Mouse (Mus musculus) CH12.LX (cell line): ENCODE measurements around the gene Hist1h2an. TPM values are rescaled to one million over a fixed set of nuclear protein-coding genes. Genes with fewer than 3 reads are reported as not detected.
A peak's percentile ranks its signal among the peaks of the same experiment; 100 is the strongest.
"Not testable (repeated sequence)": the region's sequence is repeated elsewhere in the genome, so short reads cannot be mapped to it uniquely, and the experiment has no call there.

Experiments used
- DNase-seq: peaks from one replicate; pipeline ENCODE4 v3.0.0-alpha.2; 2013; ENCODE audit errors: extremely low read depth
- H3K27ac ChIP-seq: 2 replicates; pipeline ENCODE4 v1.5.1; 2012; ENCODE audit warnings: low read depth, mild to moderate bottlenecking, control low read depth, moderate library complexity; ENCODE audit not compliant: insufficient read depth
- H3K27me3 ChIP-seq: replicated peaks from 2 replicates; pipeline ENCODE3; 2012; ENCODE audit warnings: inconsistent platforms
- H3K36me3 ChIP-seq, 2 experiments: replicated peaks in 1 of 2; 2 replicates each; pipeline versions ENCODE3 to v1.6.1; 2012; ENCODE audit warnings: inconsistent platforms in 1 of 2, low read length in 1 of 2, mild to moderate bottlenecking in 1 of 2, mixed read lengths in 1 of 2, moderate library complexity in 1 of 2; ENCODE audit not compliant: control insufficient read depth in 1 of 2, insufficient read depth in 1 of 2
- H3K4me1 ChIP-seq, 2 experiments: 2 replicates each; pipeline ENCODE4 v1.6.1; 2012; ENCODE audit warnings: inconsistent platforms in 1 of 2, moderate library complexity in 1 of 2; ENCODE audit not compliant: insufficient read depth in 2 of 2, control insufficient read depth in 1 of 2
- H3K4me2 ChIP-seq: 2 replicates; pipeline ENCODE4 v1.6.1; 2012; ENCODE audit warnings: low read depth, mild to moderate bottlenecking, control low read depth; ENCODE audit not compliant: poor library complexity, insufficient read depth, severe bottlenecking
- H3K4me3 ChIP-seq, 3 experiments: fragments of 150-350 bp in 1 of 3; sonication (generic) in 1 of 3; replicated peaks in 1 of 3; 2 replicates each; pipeline versions ENCODE3 to v1.5.1; 2011 to 2012; ENCODE audit warnings: low read depth in 2 of 3, low read length in 2 of 3, mild to moderate bottlenecking in 2 of 3, moderate library complexity in 2 of 3, control low read depth in 1 of 3, improper control_type of control experiment in 1 of 3, inconsistent platforms in 1 of 3, mixed read lengths in 1 of 3; ENCODE audit not compliant: poor library complexity in 1 of 3
- H3K79me2 ChIP-seq: replicated peaks from 2 replicates; pipeline ENCODE4 v1.6.1; 2012; ENCODE audit warnings: mild to moderate bottlenecking, moderate library complexity; ENCODE audit not compliant: control insufficient read depth, poor library complexity, insufficient read depth, severe bottlenecking; ENCODE audit errors: extremely low read depth
- H3K9ac ChIP-seq: 2 replicates; pipeline ENCODE4 v1.6.1; 2012; ENCODE audit warnings: low read depth, mild to moderate bottlenecking, control low read depth, moderate library complexity; ENCODE audit not compliant: insufficient read depth
- H3K9me3 ChIP-seq: replicated peaks from 2 replicates; pipeline ENCODE3; 2012; ENCODE audit warnings: low read length, inconsistent platforms, mixed read lengths
- CHD1 ChIP-seq: IDR thresholded peaks from 2 replicates; pipeline ENCODE4 v1.6.1; 2012; ENCODE audit warnings: low read depth, low read length, improper control_type of control experiment, inconsistent platforms
- CHD2 ChIP-seq: IDR thresholded peaks from 2 replicates; pipeline ENCODE4 v1.6.1; 2011; ENCODE audit warnings: low read length, improper control_type of control experiment
- E2F4 ChIP-seq: IDR thresholded peaks from 2 replicates; pipeline ENCODE4 v1.6.1; 2011; ENCODE audit warnings: low read depth, low read length, improper control_type of control experiment; ENCODE audit not compliant: insufficient replicate concordance
- HCFC1 ChIP-seq: IDR thresholded peaks from 2 replicates; pipeline ENCODE4 v1.6.1; 2012; ENCODE audit warnings: low read depth, mild to moderate bottlenecking, inconsistent platforms, low read length, improper control_type of control experiment
- MAX ChIP-seq: IDR thresholded peaks from 2 replicates; pipeline ENCODE4 v1.6.1; 2011; ENCODE audit warnings: low read length, improper control_type of control experiment
- MXI1 ChIP-seq: IDR thresholded peaks from 2 replicates; pipeline ENCODE4 v1.6.1; 2011; ENCODE audit warnings: mild to moderate bottlenecking, low read depth, low read length, improper control_type of control experiment
- MYC ChIP-seq: IDR thresholded peaks from 2 replicates; pipeline ENCODE4 v1.6.1; 2011; ENCODE audit warnings: low read depth, mild to moderate bottlenecking, improper control_type of control experiment, low read length
- NELFE ChIP-seq: IDR thresholded peaks from 2 replicates; pipeline ENCODE4 v1.6.1; 2011; ENCODE audit warnings: low read depth, low read length, improper control_type of control experiment
- NRF1 ChIP-seq: IDR thresholded peaks from 2 replicates; pipeline ENCODE4 v1.6.1; 2014; ENCODE audit warnings: low read depth, mild to moderate bottlenecking, inconsistent platforms, low read length, improper control_type of control experiment, moderate library complexity
- POLR2A ChIP-seq: IDR thresholded peaks from 2 replicates; pipeline ENCODE4 v1.6.1; 2011; ENCODE audit warnings: low read depth, mild to moderate bottlenecking, improper control_type of control experiment, low read length
- POLR2AphosphoS2 ChIP-seq: IDR thresholded peaks from 2 replicates; pipeline ENCODE4 v1.6.1; 2011; ENCODE audit warnings: low read depth, low read length, improper control_type of control experiment
- TBP ChIP-seq: conservative IDR thresholded peaks from 2 replicates; pipeline ENCODE4 v1.6.1; 2011; ENCODE audit warnings: low read depth, low read length, improper control_type of control experiment
- UBTF ChIP-seq: IDR thresholded peaks from 2 replicates; pipeline ENCODE4 v1.6.1; 2012; ENCODE audit warnings: low read depth, mild to moderate bottlenecking, inconsistent platforms, low read length, improper control_type of control experiment, moderate library complexity
- dilution Hi-C: fragments of 300-500 bp; cut with MboI; formaldehyde crosslinking; loops from 2 replicates; pipeline ENCODE4 v1.14.3; 2020; ENCODE audit warnings: low sequenced_read_pairs; ENCODE audit not compliant: extremely low pct_unique_long_range_greater_than_20kb, extremely low pct_ligation_motif_present
- in situ Hi-C: fragments of 300-500 bp; cut with MboI; formaldehyde crosslinking; loops from 3 replicates; pipeline ENCODE4 v1.14.3; 2019; ENCODE audit warnings: low sequenced_read_pairs, low pct_ligation_motif_present, low pct_unique_long_range_greater_than_20kb, mixed read lengths
- polyA plus RNA-seq: library from polyadenylated mRNA; unstranded; fragments of >175 nt; gene quantifications from 2 replicates; pipeline ENCODE4 v1.2.1, GENCODE M21; 2012; ENCODE audit warnings: low read depth; ENCODE audit not compliant: insufficient read length
- total RNA-seq, 2 experiments: library from RNA; depleted of rRNA; stranded (reverse); fragments of 300-350 nt in 1 of 2; fragments of >200 nt in 1 of 2; gene quantifications; 2 replicates each; pipeline ENCODE4 v1.2.3; 2012 to 2014

The Hist1h2an gene
- 792 and 1,025 TPM in 2 replicates for total RNA-seq (2012; rRNA removed)
- 3.0 and 4.7 TPM in 2 replicates for total RNA-seq (2014; rRNA removed)
- 7.1 TPM in 1 of 2 replicates, not detected in the other for polyA plus RNA-seq

DNA sequence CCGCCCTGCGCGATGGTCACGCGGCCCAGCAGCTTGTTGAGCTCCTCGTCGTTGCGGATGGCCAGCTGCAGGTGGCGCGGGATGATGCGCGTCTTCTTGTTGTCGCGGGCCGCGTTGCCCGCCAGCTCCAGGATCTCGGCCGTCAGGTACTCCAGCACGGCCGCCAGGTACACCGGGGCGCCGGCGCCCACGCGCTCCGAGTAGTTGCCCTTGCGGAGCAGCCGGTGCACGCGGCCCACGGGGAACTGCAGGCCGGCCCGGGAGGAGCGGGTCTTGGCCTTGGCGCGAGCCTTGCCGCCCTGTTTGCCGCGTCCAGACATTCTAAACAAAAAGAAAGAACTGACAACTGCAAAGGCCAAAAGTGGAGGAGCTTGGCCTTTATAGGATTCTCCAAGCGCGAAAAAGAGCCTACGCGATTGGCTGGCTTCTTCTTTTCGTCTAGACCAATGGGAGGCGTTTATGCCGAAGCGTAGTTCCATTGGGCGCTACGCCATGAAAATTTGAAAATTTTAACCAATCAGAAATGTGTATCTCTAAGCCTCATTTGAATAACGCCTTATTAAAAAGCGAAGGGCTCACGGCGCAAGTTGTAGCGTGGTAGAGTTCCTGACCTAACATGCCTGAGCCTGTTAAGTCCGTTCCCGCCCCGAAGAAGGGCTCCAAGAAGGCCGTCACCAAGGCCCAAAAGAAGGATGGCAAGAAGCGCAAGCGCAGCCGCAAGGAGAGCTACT lies at the start of gene Hist1h2an, which contains the start of gene Hist1h2bp:
Hist1h2an (minus strand) TSS at position 320 of the 731 bp plus-strand sequence.
Hist1h2bp (plus strand) TSS at position 563 of the 731 bp plus-strand sequence.
- TF ChIP-seq NRF1 (peak; percentile 68), MAX (peak; percentile 58), NELFE (peak; percentile 49), TBP (peak; percentile 99), CHD2 (peak; percentile 91), CHD1 (peak; percentile 89; the same call in 1 of the 2 replicates), MXI1 (peak; percentile 15; the same call in 1 of the 2 replicates), HCFC1 (peak; percentile 50; the same call in 1 of the 2 replicates), UBTF (0 out of 2 replicates have a peak, but pooled peaks have one; percentile 64), MYC (peak; percentile 33; the same call in 1 of the 2 replicates), POLR2AphosphoS2 (peak; percentile 3; the same call in 1 of the 2 replicates), POLR2A (peak; percentile 87), E2F4 (peak; percentile 94)
- H3K36me3 ChIP-seq, H3K27me3 ChIP-seq, in situ Hi-C loops, dilution Hi-C loops, H3K9me3 ChIP-seq, H3K79me2 ChIP-seq: not testable (repeated sequence)
- peak within 1 kb of the TSS; percentile 92 for H3K27ac ChIP-seq
- H3K4me2 ChIP-seq: peak within 1 kb of the TSS; percentile 88
- peak within 1 kb of the TSS; percentile 78 for H3K9ac ChIP-seq
- DNase-seq: peak; percentile 97
- H3K4me3 ChIP-seq: peak within 1 kb of the TSS; percentile 2 to 57 (median 37)
- peaks cover 0 to 32% of the 10 kb centered on the region in 2 experiments; a peak in 3 of 4 replicates for H3K4me1 ChIP-seq

DNA sequence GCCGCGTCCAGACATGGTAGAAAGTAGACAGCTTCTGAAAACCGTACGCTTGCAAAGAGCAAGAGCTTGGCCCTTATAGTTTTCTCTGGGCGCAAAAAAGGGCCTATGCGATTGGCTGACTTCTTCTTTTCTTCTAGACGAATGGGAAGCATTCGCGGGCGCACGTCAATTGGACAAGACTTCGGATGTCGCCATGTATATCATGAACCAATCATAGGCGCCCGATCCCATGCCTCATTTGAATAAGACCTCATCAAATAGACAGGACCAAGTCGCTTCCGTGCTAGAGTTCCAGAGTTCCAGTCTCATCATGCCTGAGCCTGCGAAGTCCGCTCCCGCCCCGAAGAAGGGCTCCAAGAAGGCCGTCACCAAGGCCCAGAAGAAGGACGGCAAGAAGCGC lies 46.4 kb upstream of the Hist1h2an start, which contains the start of the genes Hist1h2ap and Hist1h2br:
Hist1h2ap (minus strand) TSS at position 47 of the 400 bp plus-strand sequence.
Hist1h2br (plus strand) TSS at position 283 of the 400 bp plus-strand sequence.
- not testable (repeated sequence) for H3K9me3 ChIP-seq, H3K9ac ChIP-seq, DNase-seq

More for the DNA sequence above, 46.4 kb upstream of the Hist1h2an start, which contains the start of the genes Hist1h2ap and Hist1h2br:
- H3K36me3 ChIP-seq, H3K79me2 ChIP-seq, H3K4me2 ChIP-seq, dilution Hi-C loops, H3K4me3 ChIP-seq, H3K27me3 ChIP-seq, in situ Hi-C loops, H3K27ac ChIP-seq: not testable (repeated sequence)
- peaks cover 0 to 18% of the 10 kb centered on the region in 2 experiments; a peak in 2 of 4 replicates for H3K4me1 ChIP-seq
